Mouse (Mus musculus) spleen, adult 12 weeks (tissue): Measurements from ENCODE around the gene Alox5.

Source experiments
- DNase-seq: peaks from one replicate; pipeline ENCODE4 v3.0.0; 2022; ENCODE audit warnings: low spot score

The Alox5 gene

DNA sequence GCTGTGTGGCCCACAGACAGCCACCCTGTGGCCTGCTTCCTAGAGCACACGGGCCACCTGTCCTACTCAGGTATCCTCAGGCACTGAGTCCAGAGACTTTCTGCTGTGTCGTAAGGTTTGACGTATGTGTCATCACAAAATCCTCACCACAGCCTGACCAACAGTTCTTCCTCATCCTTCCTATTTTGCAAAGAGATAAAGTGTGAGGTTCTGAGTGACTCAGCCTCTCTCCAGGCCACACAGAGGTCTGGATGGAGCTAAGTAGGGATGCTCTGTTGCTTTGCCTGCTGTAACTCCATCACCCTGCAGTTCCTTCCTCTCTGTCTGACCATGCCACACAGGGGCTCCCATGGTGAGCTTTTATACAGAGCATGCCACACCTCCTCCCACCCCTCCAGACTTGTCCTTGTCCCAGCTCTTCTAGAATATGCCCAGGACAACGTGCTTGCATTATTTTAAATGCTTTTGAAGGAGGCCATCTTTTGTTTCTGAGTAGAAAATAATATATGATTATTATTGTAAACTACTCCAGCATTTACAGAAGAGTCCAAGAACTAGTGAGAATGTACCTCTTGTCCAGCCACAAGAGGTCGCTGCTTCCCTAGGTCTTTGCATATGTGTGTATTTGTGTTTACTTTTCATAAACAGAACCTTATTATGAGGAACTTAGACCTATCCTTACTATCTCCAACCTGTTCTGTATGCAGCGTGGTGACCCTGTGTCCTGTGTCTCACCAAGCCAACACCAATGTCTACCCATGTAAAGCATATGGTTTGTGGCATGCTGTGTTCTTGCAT lies 43.3 kb downstream of the Alox5 start:
- no peak for DNase-seq

DNA sequence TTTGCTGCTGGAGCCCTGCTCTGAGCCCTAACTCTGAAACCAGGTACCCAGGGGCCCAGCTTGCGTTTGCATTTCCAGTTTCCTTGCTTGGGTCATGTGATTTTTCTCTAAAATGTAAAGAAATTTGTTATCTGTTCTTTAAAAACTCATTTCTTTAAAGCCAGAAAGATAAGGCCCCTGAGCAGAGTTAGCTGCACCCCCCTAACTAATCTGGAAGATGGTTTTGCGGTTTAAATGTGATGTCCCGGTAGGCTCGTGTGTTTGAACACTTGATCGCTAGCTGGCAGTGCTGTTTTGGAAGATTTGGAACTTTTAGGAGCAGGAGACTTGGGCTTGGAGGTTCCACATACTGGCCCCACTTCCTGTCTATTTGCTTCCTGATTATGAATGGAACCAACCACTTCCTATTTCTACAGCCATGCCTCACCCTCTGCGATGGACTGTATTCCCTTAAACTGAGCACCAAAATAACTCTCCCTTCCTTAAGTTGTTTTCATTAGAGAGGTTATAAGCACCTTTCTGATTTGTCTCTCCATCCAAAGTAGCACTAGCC lies 44.9 kb downstream of the Alox5 start:
- no peak for DNase-seq

DNA sequence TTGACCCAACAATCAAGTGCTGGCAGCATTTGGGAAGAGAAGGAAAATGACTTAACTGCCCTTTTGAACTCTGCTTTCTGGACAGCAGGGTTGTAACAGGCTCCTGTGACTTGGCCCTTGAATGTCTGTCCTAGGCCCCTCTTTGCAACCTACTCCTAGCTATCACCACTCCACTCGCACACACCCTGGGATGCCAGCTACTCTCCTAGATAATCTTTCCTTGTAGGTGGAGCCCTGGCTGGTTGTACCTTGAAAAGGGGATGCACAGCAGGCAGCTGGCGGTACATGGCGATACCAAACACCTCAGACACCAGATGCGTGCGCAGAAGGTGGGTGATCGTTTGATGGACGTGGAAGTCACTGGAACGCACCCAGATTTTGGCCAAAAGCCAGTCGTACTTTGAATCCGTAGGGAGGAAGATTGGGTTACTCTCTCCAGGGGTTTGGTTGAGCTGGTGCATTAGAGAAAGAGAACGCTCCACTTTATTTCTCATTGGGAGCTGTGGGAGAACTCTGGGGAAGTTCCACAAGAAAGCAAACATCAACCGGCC lies 45.8 kb downstream of the Alox5 start:
- DNase-seq: no peak

DNA sequence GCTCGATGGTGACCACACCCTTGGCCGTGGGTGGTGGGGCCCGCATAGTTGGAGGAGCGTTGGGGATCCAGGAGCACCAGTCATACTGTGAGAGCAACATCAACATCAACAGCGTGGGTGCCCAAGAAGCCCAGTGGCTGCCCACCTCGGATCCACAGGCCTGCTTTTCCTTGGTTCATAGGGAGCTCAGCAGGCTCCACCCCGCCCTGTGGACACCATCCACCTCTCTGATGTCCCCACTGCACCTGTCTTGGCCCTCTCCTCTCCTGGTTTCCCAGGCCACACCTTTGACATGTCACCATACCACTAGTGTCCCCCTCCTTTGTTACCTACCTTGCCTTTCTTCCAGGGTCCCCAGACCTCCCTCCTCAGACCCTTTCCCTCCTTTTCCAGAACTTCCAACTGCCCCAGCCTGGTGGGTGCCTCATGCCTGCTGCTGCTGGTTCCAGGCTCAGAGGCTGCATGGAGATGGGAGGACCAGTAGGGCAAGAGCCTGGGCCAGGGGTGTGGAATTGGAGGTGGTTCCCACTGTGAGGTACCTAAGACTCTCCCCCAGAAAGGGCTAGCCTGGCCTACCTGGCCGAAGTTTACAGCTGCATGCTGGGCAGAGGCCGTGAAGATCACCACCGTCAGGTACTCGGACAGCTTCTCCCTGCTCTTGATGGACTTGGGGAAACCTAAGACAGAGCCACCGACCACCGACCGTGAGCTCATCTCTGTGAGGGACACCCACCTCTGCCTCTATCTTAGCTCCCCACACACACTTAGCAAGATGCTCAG lies 48.2 kb downstream of the Alox5 start:
- DNase-seq: no peak

DNA sequence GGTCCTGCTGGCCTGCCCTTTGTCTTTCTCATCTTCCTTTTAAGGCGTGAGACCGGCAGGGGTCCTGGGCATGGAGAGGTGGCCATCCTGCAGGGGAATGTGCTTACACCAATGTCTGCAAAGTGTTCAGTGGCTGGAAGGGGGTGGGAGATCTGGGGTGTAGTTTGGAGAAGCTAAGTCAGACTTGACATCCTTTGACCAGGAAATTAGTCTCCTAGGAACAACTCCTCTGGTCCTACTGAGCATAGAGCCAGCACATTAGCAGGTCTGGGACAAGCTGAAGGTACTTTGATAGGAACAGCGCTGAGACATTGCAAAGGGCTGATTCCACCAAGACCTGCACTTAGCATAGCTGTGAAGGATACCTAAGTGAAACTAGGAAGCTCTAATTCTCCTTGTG lies 49.3 kb downstream of the Alox5 start:
- DNase-seq: no peak

DNA sequence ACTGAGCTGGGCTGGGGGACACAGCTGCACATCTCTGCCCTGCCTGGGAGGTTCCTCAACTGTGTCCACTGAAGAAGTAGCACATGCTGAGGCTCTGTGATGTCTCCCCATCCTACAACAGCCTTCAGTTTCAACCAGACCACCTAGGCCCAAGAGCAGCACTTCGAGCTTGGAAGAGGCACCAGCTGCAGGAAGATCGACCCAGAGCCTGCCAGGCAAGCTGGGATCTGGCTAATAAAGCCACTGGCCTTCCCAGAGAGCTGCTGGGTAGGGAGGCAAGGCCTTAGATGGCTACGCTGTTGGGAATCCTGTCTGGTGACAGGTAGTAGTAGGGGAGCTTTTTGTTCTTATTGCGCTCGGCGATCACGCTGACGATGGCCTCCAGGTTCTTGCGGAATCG lies 50.5 kb downstream of the Alox5 start:
- DNase-seq: no peak

DNA sequence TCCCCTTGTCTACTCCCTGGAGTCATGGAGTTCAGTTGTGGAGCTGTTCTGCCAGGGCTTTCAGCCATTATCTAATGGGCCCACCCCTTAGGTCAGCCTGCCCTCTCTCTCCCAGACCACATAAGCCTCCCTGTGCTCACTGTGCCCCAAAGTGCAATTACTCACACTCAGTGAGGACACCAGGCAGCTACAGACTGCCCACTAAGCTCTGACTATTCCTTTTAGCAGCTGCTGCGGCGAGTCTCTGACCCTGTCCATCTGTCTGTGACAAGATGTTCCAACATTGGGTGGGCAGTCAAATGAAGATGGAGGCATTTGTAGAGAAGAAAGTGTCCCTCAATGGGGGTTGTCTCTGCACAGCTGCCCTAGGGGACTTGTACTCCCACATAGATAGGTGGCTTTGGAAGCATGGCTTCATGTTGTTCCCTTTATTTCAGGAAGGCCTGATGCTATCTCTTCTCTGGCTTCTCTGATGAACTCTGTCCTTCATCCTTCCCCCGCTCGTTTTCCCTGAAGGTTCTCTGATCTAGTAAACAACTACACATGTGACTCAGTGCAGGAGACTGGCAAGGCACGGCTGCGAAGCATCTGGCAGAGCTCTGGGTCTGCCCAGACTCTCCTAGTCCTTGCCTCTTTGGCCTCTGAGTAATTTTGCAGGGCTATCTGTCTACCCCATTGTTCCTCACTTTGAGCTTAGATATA lies 52.9 kb downstream of the Alox5 start:
- DNase-seq: no peak

DNA sequence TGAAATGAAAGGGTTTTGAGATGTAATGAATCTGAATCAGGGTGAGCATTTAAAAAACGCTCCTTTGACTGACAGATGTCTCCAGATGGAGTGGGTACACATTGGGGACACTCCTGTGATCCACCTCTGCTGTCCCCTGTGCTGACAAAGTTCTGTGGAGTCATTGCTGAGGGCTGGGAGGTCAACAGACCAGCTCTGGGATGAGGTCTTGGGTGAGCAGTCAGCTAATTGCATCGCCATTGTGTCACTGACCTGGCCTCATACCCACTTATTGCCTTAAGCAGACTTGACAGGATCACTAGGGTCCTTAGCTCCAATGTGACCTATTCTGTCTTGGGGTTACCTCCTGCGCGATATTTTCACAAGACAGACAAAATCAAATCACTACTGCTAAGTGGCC lies 53.8 kb downstream of the Alox5 start:
- no peak for DNase-seq

DNA sequence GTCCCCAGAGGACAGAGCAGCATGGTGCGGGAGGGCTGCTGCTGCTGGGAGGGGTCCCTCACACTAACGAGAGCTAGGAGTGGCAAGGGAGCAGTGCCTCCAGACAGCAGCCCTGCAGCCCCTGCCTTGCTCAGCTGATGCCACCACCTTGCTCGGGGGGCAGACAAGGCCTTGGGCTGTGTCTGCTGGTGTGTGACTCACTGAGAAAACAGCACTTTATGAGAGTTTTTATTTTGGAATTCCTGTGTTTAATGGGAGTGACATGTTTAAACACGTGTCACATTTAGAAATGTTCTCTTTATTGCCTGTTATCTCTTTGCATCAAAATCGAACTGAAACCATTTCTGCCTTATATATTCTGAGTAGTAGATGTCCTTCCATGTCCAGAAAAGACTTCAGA lies 54.3 kb downstream of the Alox5 start:
- DNase-seq: no peak

DNA sequence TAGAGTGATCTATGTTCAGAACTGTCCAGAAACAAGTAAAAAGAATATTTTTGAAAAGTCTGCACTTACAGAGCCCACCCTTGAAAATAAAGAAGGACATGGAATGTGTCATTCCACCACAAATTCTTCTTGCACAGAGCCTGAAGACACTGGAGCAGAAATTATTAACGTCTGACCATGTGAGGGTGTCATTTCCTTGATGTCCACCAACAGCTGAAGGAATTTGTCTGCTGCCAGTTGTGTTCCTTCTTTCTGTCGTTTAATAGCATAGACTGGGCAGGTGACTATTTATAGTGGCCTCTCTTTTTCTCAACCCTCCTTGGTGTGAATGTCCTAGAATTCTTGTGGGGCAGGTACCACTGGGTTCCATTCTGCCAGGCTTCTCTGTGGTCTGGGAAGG lies 54.8 kb downstream of the Alox5 start:
- DNase-seq: no peak

DNA sequence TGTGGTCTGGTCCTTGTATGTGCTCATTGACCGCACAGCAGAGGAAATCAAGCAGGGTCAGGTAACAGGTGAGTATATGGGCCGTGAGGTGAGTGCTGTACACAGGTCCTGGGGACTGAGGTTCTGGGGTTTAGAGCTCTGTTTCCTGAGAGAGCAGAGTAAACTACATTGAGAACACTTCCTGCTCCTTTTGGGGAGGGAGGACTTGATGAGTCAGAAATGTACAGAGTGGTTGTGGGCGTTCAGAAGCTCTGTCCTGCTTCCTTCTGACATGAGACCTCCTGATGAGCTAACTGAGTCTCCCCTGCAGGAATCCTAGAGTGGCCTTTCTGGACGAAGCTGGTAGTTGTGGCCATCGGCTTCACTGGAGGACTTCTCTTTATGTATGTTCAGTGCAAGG lies 55.3 kb downstream of the Alox5 start:
- no peak for DNase-seq

DNA sequence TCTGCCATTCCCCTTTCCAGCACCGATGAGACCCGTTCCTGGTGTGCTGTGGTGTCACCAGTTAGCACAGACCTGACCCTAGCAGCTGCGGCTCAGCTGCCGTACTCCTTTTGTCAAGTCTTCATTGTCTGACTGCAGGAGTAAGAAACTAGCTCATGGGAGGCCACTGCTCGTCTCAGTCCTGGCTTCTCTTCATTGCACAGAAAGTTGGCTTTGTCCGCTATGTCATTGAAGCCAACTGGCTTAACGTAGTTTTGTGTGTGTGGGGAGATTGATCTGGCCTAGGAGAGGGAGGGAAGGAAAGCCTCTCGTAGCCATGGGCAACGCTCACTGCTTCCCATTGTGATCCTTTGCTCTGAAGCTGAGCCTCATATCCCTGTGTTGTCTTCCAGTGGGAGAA lies 55.7 kb downstream of the Alox5 start:
- no peak for DNase-seq

DNA sequence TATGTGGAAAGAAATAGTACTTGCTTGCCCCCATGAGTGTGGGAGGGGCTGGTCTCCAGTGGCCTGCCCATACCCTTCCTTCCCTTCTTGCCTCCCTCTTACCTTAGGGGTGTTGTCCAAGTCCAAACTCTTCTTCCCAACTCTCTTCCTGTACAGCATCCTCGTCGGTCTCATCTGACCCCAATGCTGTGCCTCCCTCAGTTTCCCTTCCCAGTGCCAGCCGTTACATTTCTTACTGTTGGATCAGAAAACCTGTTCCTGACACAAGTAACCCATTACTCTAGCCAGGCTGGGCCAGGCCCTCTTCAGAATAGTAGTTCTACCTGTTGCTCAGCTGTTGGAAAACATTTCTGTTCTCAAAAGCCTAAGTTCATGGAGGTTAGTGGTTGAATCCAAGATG lies 58.6 kb downstream of the Alox5 start:
- no peak for DNase-seq

DNA sequence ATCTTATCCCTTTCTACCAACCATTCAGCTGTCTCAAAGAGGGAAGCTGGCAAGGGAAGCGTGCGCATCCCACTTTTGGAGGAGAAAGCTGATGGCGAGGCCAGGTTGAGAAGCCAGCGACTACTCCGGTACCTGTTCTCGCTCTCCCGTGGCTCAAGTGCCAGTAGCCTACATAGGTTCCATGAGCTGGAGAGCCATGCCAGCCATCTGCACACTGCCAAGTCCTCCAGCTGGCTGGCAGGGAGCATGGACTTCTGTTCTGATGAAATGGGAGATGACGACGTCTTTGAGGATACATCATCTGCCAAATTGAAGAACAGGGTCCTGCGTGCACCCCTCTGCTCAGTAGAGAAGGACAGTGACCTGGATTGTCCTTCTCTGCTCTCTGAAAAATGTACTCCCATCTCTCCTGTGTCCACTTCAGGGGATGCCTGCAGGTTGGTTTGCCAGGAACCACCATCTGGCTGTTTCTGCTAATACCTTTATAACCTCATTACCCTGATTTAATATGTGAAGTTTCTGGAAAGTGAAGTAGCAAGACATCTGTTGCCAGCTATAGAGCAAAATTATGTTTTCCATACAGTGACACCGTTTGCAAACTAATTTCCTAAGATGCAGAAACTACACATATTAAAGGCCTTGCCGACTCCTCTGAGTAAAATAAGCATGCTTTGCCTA lies 59.1 kb downstream of the Alox5 start:
- no peak for DNase-seq

DNA sequence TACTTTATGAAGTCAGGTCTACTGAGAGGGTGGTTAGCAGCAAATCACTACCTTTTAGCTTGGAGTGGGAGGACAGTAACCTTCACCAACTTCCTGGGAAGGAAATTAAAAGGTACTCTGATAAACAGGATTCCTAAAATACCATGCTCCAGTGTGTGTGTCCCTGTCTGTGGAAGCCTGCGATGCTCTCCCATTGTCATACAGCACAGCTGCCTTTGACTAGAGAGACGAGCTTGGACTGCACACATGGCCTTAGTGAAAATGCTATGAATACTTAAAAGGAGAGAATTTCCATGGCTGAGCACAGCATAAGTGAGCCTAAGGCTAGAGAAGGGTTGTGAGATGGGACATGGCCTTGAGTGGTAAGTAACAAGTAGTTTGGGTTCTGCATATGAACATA lies 62.8 kb downstream of the Alox5 start:
- no peak for DNase-seq

DNA sequence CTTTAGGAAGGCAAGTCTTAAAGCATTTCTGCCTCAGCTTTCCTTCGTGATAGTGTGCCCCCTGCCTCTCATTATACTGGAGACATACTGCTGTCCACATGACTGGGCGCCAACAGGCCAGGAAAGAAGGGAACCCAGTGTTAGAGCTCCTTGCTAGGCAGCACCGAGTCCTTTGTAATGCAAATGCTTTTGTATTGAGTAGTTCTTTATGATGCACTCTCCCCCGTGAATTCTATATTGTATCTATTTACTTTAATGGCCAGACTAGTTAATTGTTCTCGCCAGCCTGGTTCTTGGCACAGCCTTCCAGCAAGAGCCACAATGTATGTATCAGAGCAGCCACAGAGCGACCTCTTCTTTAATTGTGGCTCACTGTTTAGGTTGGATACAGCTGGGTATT lies 63.4 kb downstream of the Alox5 start:
- DNase-seq: no peak

DNA sequence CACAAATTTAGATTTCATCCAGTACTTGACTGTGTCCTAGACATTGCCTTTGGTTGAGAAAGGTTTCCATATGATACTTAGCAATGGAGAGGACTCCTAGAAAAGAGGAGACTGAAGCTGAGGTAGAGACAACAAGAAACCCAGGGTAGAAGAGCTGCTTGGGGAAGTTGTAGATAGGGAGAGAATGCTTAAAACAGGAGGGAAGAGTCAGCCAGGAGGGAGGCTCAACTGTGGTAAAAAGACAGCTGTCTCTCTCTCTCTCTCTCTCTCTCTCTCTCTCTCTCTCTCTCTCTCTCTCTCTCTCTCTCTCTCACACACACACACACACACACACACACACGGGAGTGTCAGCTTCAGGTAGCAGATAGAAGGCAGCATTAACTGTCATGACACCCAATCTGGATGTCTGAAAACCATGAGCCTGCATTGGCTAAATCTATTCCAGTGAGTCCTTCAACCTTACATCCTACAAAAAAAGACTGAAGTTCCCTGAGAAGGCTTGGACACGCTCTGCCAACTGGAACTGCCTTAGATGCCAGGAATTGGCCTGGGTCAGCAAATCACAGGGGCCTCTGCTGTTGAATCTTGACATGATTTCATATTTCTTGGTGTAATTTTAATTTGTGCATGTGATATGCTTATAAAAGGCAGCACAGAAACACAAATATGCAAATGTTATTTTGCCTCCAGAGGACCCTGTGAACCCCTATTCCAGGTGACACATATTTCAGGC lies 65.9 kb downstream of the Alox5 start:
- no peak for DNase-seq

DNA sequence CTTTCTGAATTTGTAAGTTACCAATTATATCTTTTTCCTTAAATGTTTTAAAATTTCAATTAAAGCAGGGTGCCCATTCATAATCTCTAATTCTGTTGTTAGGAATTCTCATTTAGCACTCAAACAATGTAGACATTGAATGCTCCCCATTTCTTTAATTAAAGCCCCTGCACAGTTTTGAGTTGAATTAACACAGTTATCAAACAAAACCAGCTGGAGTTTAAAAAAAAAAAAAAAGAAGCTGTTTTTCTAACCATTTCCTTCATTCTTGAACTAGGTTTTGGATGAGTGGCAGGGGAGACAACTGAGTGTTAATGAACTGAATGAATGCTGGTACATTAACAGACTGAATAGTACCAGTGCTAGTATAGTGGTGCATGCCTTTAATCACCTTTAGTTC lies 71.5 kb downstream of the Alox5 start:
- DNase-seq: no peak

DNA sequence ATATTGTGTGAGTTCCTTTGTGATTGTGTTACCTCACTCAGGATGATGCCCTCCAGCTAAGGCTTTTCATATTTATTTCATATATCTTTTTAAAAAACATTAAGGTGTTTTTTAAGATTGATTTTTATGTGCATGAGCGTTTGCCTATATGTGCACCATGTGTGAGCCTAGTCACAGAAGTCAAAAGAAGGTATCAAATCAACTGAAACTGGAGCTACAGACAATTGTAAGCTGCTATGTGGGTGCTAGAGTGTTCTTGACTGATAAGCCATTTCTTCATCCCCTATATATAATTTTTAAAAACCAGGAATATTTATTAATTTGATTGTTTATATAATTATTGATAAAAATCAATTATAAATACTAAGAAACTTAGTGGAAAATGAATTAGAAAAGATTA lies 72.9 kb downstream of the Alox5 start:
- DNase-seq: no peak

DNA sequence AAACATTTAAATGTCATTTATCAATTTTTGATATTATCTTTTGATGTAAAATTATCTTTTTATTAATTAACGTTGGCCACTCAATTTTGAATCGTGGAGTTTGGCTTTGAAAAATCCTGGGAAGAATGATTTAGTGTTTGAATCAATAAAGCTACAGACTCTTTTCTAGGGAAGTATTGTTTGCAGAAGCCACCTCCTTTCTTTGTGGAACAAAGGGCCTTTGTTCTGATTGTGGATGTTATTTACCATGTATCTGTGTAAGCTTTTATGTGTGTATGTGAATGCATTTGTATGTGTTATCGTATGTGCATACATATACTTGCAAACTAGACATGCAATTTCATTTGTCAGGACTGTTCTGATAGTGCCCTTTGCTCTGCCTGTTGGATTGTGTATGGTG lies 74.5 kb downstream of the Alox5 start:
- no peak for DNase-seq

DNA sequence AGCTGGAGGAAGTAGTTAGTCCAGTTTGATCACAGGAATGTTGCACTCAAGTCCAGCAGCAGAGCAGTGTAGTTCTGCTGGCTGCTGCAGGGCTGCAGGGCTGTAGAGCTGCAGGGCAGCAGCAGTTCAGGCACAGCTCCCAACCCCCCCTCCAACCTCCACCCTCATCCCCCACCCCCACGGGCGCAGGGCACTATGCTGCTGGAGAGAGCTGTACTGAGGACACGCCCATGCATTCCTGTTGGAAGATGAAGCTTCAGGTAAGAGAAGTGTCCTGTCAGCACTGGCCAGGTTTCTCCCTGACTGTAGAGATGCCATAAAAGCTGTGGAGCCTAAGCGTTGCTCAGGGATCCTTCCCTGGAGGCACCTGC lies 74.9 kb downstream of the Alox5 start:
- DNase-seq: no peak
